Mouse (Mus musculus) midbrain, embryonic 10.5 days (tissue): Measurements from ENCODE around the gene Tfap2d. TPM values are rescaled to one million over a fixed set of nuclear protein-coding genes. Genes with fewer than 3 reads are reported as not detected.

ENCODE experiments used
- DNase-seq: peaks from one replicate; pipeline ENCODE4 v3.0.0-alpha.2; 2017; ENCODE audit warnings: low spot score
- H3K27ac ChIP-seq: fragments of 300-500 bp; sonication (generic); replicated peaks from 2 replicates; pipeline ENCODE4 v1.5.1; 2016; ENCODE audit warnings: mild to moderate bottlenecking
- H3K27me3 ChIP-seq: fragments of 300-500 bp; sonication (generic); 2 replicates; pipeline ENCODE4 v1.6.1; 2016; ENCODE audit warnings: low read depth, mild to moderate bottlenecking; ENCODE audit not compliant: poor library complexity, severe bottlenecking
- H3K36me3 ChIP-seq: fragments of 300-500 bp; sonication (generic); 2 replicates; pipeline ENCODE4 v1.6.1; 2016; ENCODE audit warnings: mild to moderate bottlenecking, moderate library complexity
- H3K4me1 ChIP-seq: fragments of 300-500 bp; sonication (generic); 2 replicates; pipeline ENCODE4 v1.6.1; 2016
- H3K4me3 ChIP-seq: fragments of 300-500 bp; sonication (generic); 2 replicates; pipeline ENCODE4 v1.5.1; 2016; ENCODE audit warnings: mild to moderate bottlenecking, moderate library complexity
- H3K9me3 ChIP-seq: fragments of 300-500 bp; sonication (generic); replicated peaks from 2 replicates; pipeline ENCODE4 v1.6.1; 2016; ENCODE audit warnings: mild to moderate bottlenecking
- WGBS: fragments of 180-500 bp; shearing (Covaris S2); methylation state at CpG from one replicate; pipeline ENCODE4 v1.1.7; 2016; 5-methylcytosine and 5-hydroxymethylcytosine counted together
- polyA plus RNA-seq: library from polyadenylated mRNA; unstranded; fragments of >200 nt; fragmentation: Nextera tagmentation; extraction: Ambion mirVana; gene quantifications from 2 replicates; pipeline ENCODE4 v1.2.1, GENCODE M21; 2016

Tfap2d gene
- 4.7 and 10.9 TPM in 2 replicates for polyA plus RNA-seq

GRCm38 (mm10) chr1:19102631-19103030 is at the start of gene Tfap2d:
Gene Tfap2d, plus strand, starts transcription at chr1:19103022.
- peaks cover 32% of the 10 kb centered on the region for H3K4me1 ChIP-seq
- H3K9me3 ChIP-seq = no peaks in the 10 kb centered on the region
- H3K36me3 ChIP-seq = no peaks in the 10 kb centered on the region
- peaks cover 100% of the 10 kb centered on the region for H3K27me3 ChIP-seq
- peak within 1 kb of the TSS; percentile 46 for H3K4me3 ChIP-seq
- peak within 1 kb of the TSS; percentile 65; the same call in 1 of the 2 replicates for H3K27ac ChIP-seq
- 3% methylated on average over 6 of the region's 6 CpGs for WGBS
- DNase-seq = no peak

DNA sequence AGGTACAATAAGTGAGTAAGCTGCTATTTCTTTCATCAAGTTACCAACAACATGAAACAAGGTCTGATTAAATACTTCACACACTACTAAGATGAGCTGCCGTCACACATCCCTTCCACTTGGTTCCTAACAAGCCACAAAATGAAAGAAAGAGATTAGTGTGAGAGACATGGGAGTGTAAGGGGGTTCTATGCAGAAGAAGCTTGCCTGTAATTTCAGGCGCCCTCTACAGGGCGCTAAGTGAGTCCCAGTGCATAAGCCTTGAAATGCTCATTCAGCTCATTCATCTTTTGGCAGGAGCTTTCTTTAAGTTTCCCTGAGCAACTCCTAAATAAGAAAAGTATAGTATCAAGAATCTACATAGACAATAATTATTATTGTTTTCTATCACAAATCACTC is 46.5 kb upstream of the Tfap2d start:
- Histone ChIP-seq H3K9me3 (no peaks in the 10 kb centered on the region), H3K36me3 (no peaks in the 10 kb centered on the region), H3K27me3 (no peaks in the 10 kb centered on the region), H3K4me3 (no peak overlapping the region), H3K4me1 (no peaks in the 10 kb centered on the region), H3K27ac (no peak overlapping the region)
- DNase-seq = no peak
- 22% methylated on average over 3 of the region's 3 CpGs for WGBS

DNA sequence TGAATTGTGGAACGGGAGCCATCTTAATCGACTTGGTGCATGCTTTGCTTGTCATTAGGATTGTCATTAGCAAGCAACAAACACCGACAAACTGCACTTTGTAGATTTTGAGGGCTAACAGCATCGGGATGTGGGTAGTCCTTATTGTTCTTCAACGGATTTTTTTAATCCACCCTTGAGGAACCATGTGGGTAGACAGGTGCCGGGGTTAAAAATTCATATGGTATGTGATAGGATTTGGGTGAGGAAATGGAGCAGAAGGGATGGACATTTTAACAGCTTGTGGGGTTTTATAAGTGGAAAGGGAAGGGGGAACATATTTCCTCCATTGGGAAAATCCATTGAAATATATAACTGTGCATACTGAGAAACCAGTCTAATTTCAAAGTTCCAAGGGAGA is 46.0 kb upstream of the Tfap2d start:
- H3K27me3 ChIP-seq = no peaks in the 10 kb centered on the region
- H3K36me3 ChIP-seq = no peaks in the 10 kb centered on the region
- no peak for DNase-seq
- H3K4me1 ChIP-seq = no peaks in the 10 kb centered on the region
- no peak overlapping the region for H3K4me3 ChIP-seq
- no peak overlapping the region for H3K27ac ChIP-seq
- WGBS = 73% methylated on average over 6 of the region's 6 CpGs
- no peaks in the 10 kb centered on the region for H3K9me3 ChIP-seq

DNA sequence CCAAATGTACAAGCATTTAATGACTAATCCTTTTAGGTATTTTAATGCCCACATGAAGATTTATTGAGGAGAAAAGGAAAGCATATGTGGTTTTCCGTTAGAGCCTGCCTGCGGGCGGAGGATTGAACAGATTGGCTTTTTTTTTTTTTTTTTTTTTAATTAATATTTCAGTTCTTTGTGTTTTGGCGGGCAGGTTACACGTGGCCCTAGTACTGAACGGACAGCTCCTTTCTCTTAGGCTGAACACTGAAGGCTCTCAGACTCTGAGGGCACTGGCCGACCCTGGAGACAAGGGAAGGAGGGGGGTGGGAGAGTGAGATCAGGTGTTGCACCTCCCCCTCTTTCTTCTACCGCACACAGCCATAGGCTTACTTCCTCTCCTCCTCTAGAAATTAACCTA is 14.7 kb upstream of the Tfap2d start:
- Histone ChIP-seq H3K9me3 (no peaks in the 10 kb centered on the region), H3K4me3 (no peak overlapping the region), H3K36me3 (no peaks in the 10 kb centered on the region), H3K27me3 (peaks cover 13% of the 10 kb centered on the region; the same call in 1 of the 2 replicates), H3K27ac (no peak overlapping the region), H3K4me1 (no peaks in the 10 kb centered on the region)
- DNase-seq = peak; percentile 27
- 12% methylated on average over 8 of the region's 8 CpGs for WGBS

DNA sequence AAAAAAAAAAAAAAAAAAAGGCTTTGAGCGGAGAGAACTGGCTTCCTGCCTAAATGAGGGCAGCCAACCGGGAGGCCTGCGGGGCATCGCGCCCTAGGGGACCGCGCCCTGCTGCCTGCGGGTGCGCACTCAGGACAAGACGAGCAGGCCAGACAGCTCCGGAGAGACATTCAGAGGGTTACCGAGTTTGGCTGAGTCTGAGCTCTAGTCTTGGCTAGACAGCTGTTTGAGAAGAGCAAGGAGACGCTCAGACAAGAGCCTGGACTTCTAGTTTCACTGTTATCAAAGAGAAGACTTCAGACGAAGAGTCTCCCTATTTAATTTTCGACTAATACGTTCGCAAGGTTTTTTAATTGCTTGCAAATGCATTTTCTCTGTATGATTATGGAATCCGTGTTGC is 5.9 kb upstream of the Tfap2d start:
- H3K36me3 ChIP-seq = no peaks in the 10 kb centered on the region
- peaks cover 5% of the 10 kb centered on the region; the same call in 1 of the 2 replicates for H3K4me1 ChIP-seq
- H3K27ac ChIP-seq = no peak overlapping the region
- H3K27me3 ChIP-seq = peaks cover 92% of the 10 kb centered on the region
- WGBS = under 1% methylated on average over 18 of the region's 18 CpGs
- no peaks in the 10 kb centered on the region for H3K9me3 ChIP-seq
- peak; percentile 34 for DNase-seq
- H3K4me3 ChIP-seq = peak overlapping the region; percentile 2; the same call in 1 of the 2 replicates

DNA sequence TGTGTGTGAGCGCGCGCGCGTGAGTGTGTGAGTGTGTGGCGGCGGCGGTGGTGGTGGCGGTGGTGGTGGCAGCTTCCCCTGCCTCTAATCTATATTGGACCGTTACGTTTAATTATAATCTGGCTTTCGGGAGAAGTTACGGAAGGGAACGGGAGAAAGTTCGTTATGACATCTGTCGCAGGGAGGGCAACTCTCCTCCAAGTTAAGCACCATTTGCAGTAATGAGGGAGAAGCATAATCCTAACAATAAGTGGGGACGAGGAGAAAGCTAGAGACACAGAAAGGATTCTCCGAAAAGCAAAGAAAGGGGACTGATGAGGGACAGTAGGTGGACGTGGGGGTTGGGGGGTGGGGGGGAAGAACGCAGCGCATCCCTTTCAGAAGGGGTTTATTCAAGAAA is 494 bp downstream of the Tfap2d start:
- peaks cover 100% of the 10 kb centered on the region for H3K27me3 ChIP-seq
- H3K27ac ChIP-seq = peak overlapping the region; percentile 65; the same call in 1 of the 2 replicates
- H3K36me3 ChIP-seq = no peaks in the 10 kb centered on the region
- WGBS = under 1% methylated on average over 21 of the region's 21 CpGs
- no peaks in the 10 kb centered on the region for H3K9me3 ChIP-seq
- peaks cover 39% of the 10 kb centered on the region for H3K4me1 ChIP-seq
- peak overlapping the region; percentile 46 for H3K4me3 ChIP-seq
- DNase-seq = peak; percentile 40

- Histone ChIP-seq H3K27ac (peak overlapping the region; percentile 65), H3K36me3 (no peaks in the 10 kb centered on the region), H3K4me1 (peaks cover 43% of the 10 kb centered on the region), H3K4me3 (peak overlapping the region; percentile 46), H3K27me3 (peaks cover 100% of the 10 kb centered on the region), H3K9me3 (no peaks in the 10 kb centered on the region)
- WGBS = under 1% methylated on average over 10 of the region's 10 CpGs
- DNase-seq = peak; percentile 40
These were observed 937 bp downstream of the Tfap2d start for GRCm38 (mm10) chr1:19103776-19104142.

DNA sequence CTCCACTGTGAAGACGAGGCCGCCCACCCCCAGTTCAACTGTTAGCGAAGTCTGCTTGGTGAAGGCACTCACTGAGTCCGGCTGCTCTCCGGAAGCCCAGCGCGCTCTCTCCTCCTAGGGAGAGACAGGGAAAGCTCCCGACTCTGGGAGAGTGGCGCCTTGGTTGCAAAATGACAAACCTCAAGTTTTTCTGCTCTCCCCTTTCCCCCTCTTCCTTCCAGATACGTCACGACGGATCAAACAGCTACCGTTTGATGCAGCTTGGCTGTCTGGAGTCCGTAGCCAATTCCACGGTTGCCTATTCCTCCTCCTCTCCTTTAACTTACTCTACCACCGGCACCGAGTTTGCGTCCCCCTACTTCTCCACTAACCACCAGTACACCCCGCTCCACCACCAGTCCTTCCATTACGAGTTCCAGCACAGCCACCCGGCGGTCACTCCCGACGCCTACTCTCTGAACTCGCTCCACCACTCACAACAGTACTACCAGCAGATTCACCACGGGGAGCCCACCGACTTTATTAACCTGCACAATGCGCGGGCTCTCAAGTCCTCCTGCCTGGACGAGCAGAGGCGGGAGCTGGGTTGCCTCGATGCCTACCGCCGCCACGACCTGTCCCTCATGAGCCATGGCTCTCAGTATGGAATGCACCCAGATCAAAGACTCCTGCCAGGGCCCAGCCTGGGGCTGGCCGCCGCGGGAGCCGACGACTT is 1.5 kb downstream of the Tfap2d start:
- no peaks in the 10 kb centered on the region for H3K9me3 ChIP-seq
- DNase-seq = peak; percentile 63
- H3K36me3 ChIP-seq = no peaks in the 10 kb centered on the region
- under 1% methylated on average over 37 of the region's 40 CpGs for WGBS
- H3K27me3 ChIP-seq = peaks cover 100% of the 10 kb centered on the region
- H3K27ac ChIP-seq = peak overlapping the region; percentile 65
- peaks cover 43% of the 10 kb centered on the region for H3K4me1 ChIP-seq
- peak overlapping the region; percentile 46 for H3K4me3 ChIP-seq

GRCm38 (mm10) chr1:19106401-19106800 is 3.6 kb downstream of the Tfap2d start:
- no peaks in the 10 kb centered on the region for H3K9me3 ChIP-seq
- H3K27me3 ChIP-seq = peaks cover 100% of the 10 kb centered on the region
- H3K4me3 ChIP-seq = peak overlapping the region; percentile 11; the same call in 1 of the 2 replicates
- 4% methylated on average over 4 of the region's 4 CpGs for WGBS
- H3K36me3 ChIP-seq = no peaks in the 10 kb centered on the region
- no peak for DNase-seq
- no peak overlapping the region for H3K27ac ChIP-seq
- H3K4me1 ChIP-seq = peaks cover 47% of the 10 kb centered on the region

- peak overlapping the region; percentile 16; the same call in 1 of the 2 replicates for H3K4me3 ChIP-seq
- peaks cover 100% of the 10 kb centered on the region for H3K27me3 ChIP-seq
- no peaks in the 10 kb centered on the region for H3K36me3 ChIP-seq
- H3K4me1 ChIP-seq = peaks cover 47% of the 10 kb centered on the region
- WGBS = under 1% methylated on average over 13 of the region's 13 CpGs
- DNase-seq = peak; percentile 33
- no peak overlapping the region; the same call in 1 of the 2 replicates for H3K27ac ChIP-seq
- H3K9me3 ChIP-seq = no peaks in the 10 kb centered on the region
These were observed 4.3 kb downstream of the Tfap2d start for GRCm38 (mm10) chr1:19106841-19107800.

DNA sequence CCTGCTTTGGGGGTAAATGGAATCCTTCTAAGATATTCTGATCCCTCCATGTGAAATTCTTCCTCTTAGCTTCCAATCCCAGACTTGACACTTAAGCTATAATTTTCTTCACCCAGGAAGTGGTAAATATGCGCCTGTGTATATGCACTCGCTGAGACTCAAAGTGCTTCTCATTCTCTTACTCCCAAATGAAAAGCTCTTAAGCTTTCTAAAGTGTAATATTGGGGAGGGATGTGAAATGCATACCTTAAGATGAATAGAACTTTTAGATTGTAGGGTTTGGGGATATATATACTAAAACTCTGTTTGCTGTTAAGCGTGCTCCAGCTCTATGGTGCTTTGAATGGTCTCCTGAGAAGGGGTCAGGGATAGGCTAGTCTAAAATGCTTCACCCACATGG is 5.0 kb downstream of the Tfap2d start:
- WGBS = 3% methylated on average over 3 of the region's 3 CpGs
- H3K27ac ChIP-seq = peak overlapping the region; percentile 10; the same call in 1 of the 2 replicates
- no peak for DNase-seq
- H3K27me3 ChIP-seq = peaks cover 100% of the 10 kb centered on the region
- no peaks in the 10 kb centered on the region for H3K36me3 ChIP-seq
- H3K9me3 ChIP-seq = no peaks in the 10 kb centered on the region
- peaks cover 47% of the 10 kb centered on the region for H3K4me1 ChIP-seq
- peak overlapping the region; percentile 16; the same call in 1 of the 2 replicates for H3K4me3 ChIP-seq

GRCm38 (mm10) chr1:19109711-19110110 is 6.9 kb downstream of the Tfap2d start:
- Histone ChIP-seq H3K36me3 (no peaks in the 10 kb centered on the region), H3K27ac (no peak overlapping the region), H3K27me3 (peaks cover 100% of the 10 kb centered on the region), H3K4me3 (peak overlapping the region; percentile 23; the same call in 1 of the 2 replicates), H3K4me1 (peaks cover 30% of the 10 kb centered on the region), H3K9me3 (no peaks in the 10 kb centered on the region)
- peak; percentile 64 for DNase-seq
- under 1% methylated on average over 16 of the region's 16 CpGs for WGBS
